Mouse (Mus musculus): ENCODE measurements around the gene Mmp2. TPM values are rescaled to one million over a fixed set of nuclear protein-coding genes. Genes with fewer than 3 reads are reported as not detected.

The Mmp2 gene
- polyA plus RNA-seq, 1 experiment from 2014 or later: 211 TPM

DNA sequence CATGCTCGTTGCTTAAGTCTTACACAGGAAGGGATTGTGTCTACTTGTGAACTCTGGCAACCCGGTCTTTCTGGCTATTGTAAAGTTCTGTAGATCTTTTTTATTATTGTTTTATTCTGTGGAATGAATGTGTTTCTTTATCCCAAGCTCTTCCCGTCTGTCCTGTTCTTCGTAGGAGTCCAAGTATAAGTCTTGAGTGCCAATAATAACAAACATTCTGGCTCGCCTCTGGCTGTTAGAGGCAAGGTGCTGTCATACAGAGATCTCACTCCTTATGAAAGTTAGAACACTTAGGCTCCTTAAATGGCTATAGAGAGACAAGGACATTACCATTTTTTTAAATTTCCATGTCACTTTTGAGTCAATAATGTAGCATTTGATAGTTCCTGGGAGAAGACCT lies 69.5 kb downstream of the Mmp2 start:
- no peaks in the 10 kb centered on the region for H3K27me3 ChIP-seq
- no peak overlapping the region for H3K27ac ChIP-seq
- no peak overlapping the region for H3K4me2 ChIP-seq
- no peak overlapping the region for H3K9ac ChIP-seq (replicated peaks)
- H3K4me1 ChIP-seq (replicated peaks): no peaks in the 10 kb centered on the region
- H3K4me3 ChIP-seq (replicated peaks): no peak overlapping the region
- peaks cover 4% of the 10 kb centered on the region; the same call in 1 of the 2 replicates for H3K36me3 ChIP-seq
- no peaks in the 10 kb centered on the region for H3K9me3 ChIP-seq
- WGBS: 81% methylated on average over 5 of the region's 5 CpGs
- no peak for ATAC-seq (ENCODE audit: insufficient number of reproducible peaks, insufficient read depth, low FRiP score, low TSS enrichment, low read depth)

DNA sequence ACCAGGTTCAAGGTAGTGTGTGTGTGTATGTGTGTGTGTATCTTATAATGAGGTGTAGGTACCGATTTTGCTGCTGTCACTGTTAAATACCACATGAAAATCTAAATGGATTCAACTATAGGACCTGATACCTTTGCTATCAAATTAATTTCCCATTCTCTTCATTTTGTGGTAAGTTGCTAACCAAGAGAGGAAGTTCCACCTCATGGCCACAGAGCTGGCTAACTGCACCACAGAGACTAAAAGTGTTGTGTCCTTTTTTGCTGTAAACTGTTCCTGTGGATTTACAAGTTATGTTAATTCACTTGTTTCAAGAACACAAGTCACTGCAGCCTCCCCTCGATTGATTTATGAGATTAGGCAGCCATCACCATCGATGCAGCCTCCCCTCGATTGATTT lies 70.7 kb downstream of the Mmp2 start:
- WGBS: 67% methylated on average over 4 of the region's 4 CpGs
- ATAC-seq (ENCODE audit: insufficient number of reproducible peaks, insufficient read depth, low FRiP score, low TSS enrichment, low read depth): no peak

DNA sequence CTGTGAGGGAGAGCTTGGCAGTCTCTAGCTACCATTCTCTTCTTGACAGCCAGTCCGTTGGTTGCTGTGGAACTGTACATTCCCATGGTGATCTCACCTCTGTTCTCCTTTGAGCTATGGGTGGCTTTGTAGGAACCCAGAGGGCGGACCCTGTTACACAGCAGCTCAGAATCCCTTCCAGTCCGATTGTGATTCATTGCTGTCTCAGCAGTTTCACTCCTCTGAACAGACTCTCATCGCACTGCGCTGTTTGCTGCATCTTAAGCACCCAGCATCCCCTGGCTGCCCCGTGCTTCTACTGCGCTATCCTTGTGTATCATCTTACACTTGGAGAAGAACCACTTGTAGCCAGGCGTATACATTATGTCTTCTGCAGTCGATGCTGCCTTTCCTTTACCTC lies 72.5 kb downstream of the Mmp2 start:
- Histone ChIP-seq H3K27me3 (no peaks in the 10 kb centered on the region), H3K4me3 (replicated peaks) (no peak overlapping the region), H3K4me1 (replicated peaks) (no peaks in the 10 kb centered on the region), H3K27ac (no peak overlapping the region), H3K9ac (replicated peaks) (no peak overlapping the region), H3K9me3 (no peaks in the 10 kb centered on the region), H3K4me2 (no peak overlapping the region), H3K36me3 (peaks cover 8% of the 10 kb centered on the region; the same call in 1 of the 2 replicates)
- ATAC-seq (ENCODE audit: insufficient number of reproducible peaks, insufficient read depth, low FRiP score, low TSS enrichment, low read depth): no peak
- WGBS: 90% methylated on average over 9 of the region's 9 CpGs

More for the DNA sequence above, 70.7 kb downstream of the Mmp2 start:
- Histone ChIP-seq H3K4me2 (no peak overlapping the region), H3K27me3 (no peaks in the 10 kb centered on the region), H3K9ac (replicated peaks) (no peak overlapping the region), H3K27ac (no peak overlapping the region), H3K4me1 (replicated peaks) (no peaks in the 10 kb centered on the region), H3K36me3 (peaks cover 8% of the 10 kb centered on the region; the same call in 1 of the 2 replicates), H3K9me3 (no peaks in the 10 kb centered on the region), H3K4me3 (replicated peaks) (no peak overlapping the region)

DNA sequence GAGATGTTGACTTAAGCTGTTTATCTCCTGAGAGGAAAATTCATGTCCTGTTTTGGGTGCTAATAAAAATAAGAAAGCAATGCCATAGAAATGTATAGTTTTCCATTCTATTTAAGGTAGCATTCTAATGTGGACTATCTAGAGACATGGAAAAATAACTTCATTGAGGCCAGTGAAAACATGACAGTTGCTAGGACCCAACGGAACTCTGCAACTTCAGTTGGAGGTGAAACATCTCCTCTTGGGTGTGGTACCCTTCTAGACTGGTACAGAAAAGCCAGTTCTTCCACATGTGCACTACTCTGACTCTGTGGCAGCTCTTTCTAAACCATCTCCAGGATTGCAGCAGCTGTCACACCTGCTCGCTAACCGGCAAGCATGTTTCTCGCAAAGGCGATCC lies 74.0 kb downstream of the Mmp2 start, which contains the start of gene Capns2:
Gene Capns2 (plus strand): TSS at position 301 of the 400 bp plus-strand sequence.
- Histone ChIP-seq H3K4me3 (replicated peaks) (no peak within 1 kb of the TSS), H3K4me1 (replicated peaks) (no peaks in the 10 kb centered on the region)
- 89% methylated on average over 5 of the region's 5 CpGs for WGBS

DNA sequence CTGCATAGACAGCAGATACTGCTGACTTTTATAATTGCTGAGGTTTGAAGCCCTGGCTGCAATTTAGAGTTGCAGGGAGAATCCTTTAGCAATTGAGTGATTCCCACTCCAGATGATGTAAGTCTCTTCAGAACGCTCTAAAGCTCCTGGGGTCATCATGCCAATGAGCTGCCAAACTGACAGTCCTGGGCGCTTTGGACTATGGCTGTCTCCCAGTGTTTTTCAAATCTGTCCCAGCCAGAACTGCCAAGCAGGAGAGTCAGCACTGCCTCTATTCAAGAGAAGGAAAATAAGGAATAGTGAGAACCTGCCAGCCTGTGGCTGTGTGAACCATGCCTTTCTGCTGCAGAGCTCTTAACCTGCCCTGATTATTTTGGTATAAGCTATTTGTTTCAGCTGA lies 75.9 kb downstream of the Mmp2 start:
- no peak overlapping the region for H3K27ac ChIP-seq
- no peak overlapping the region for H3K4me3 ChIP-seq (replicated peaks)
- no peaks in the 10 kb centered on the region for H3K9me3 ChIP-seq
- H3K4me1 ChIP-seq (replicated peaks): no peaks in the 10 kb centered on the region
- no peak for ATAC-seq (ENCODE audit: insufficient number of reproducible peaks, insufficient read depth, low FRiP score, low TSS enrichment, low read depth)
- H3K36me3 ChIP-seq: peaks cover 8% of the 10 kb centered on the region; the same call in 1 of the 2 replicates
- no peak overlapping the region for H3K4me2 ChIP-seq
- H3K9ac ChIP-seq (replicated peaks): no peak overlapping the region
- WGBS: 86% methylated on average over 2 of the region's 2 CpGs
- H3K27me3 ChIP-seq: no peaks in the 10 kb centered on the region

More for the DNA sequence above, 74.0 kb downstream of the Mmp2 start, which contains the start of gene Capns2:
- no peak within 1 kb of the TSS for H3K4me2 ChIP-seq
- peaks cover 8% of the 10 kb centered on the region; the same call in 1 of the 2 replicates for H3K36me3 ChIP-seq
- H3K9me3 ChIP-seq: no peaks in the 10 kb centered on the region
- H3K27ac ChIP-seq: no peak within 1 kb of the TSS
- ATAC-seq (ENCODE audit: insufficient number of reproducible peaks, insufficient read depth, low FRiP score, low TSS enrichment, low read depth): no peak
- no peaks in the 10 kb centered on the region for H3K27me3 ChIP-seq
- no peak within 1 kb of the TSS for H3K9ac ChIP-seq (replicated peaks)

Other genes starting within 250 kb of the Mmp2 start
- gene Irx6, start 153.0 kb upstream of the Mmp2 start, polyA plus RNA-seq (2016; fragmentation: Nextera tagmentation; extraction: Ambion mirVana): 2.0 and 2.2 TPM in 2 replicates
- gene Lpcat2, start 28.0 kb downstream of the Mmp2 start, polyA plus RNA-seq (2016; fragmentation: Nextera tagmentation; extraction: Ambion mirVana): 10.5 and 11.0 TPM in 2 replicates
- gene Capns2, start 74.1 kb downstream of the Mmp2 start, polyA plus RNA-seq (2016; fragmentation: Nextera tagmentation; extraction: Ambion mirVana): 0.86 and 1.2 TPM in 2 replicates
- 0.04 and 0.09 TPM in 2 replicates for gene Slc6a2, start 132.8 kb downstream of the Mmp2 start, polyA plus RNA-seq (2016; fragmentation: Nextera tagmentation; extraction: Ambion mirVana)
- gene Ces1a, start 220.9 kb downstream of the Mmp2 start, polyA plus RNA-seq (2016; fragmentation: Nextera tagmentation; extraction: Ambion mirVana): not detected in 2 replicates

Measured in limb, embryonic 12.5 days (tissue).